8 mouse cellular contexts compared by ENCODE assay signal in the genomic region with DNA sequence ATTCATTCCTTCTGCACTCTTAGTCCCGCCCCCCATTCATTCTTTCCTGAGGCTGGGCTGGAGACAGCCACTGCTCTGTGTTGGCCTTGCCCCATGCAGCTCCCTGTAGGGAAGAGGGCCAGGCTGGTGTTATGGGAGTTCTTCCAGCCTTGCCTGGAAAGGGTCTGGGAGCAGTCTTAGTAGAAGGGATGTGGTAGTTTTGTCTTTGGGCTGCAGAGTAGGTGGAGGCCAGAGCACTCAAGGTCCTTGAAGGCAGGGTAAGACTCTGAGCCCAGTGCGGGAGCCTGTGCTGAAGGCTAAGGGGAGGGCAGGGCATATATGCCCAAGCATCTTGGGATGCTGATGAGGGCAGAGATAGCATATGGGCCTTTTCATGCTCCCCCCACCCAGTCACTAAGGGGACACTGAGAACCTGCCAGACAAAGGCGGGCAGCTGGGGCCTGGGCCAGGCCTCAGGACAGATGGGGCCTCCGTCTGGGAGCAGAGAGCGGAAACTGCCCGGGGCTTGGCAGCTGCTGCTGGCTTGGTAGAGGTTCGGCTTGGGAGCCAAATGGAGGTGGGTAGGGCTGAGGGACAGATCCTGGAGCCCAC. TPM values are rescaled to one million over a fixed set of nuclear protein-coding genes. Genes with fewer than 3 reads are reported as not detected.
DNase-seq lines count a peak whose midpoint lies in the region; ATAC-seq lines count a peak whose summit lies in the region.

No protein-coding gene starts in this region.

- H3K27ac ChIP-seq in heart, embryonic 11.5 days (ENCODE audit: low read depth, low read length), result no peak overlapping the region
- H3K27ac ChIP-seq in neural tube, embryonic 15.5 days (replicated peaks), result peak overlapping the region; percentile 82
- H3K27ac ChIP-seq in kidney, embryonic 14.5 days (ENCODE audit: low read depth, low read length), result no peak overlapping the region

- H3K9ac ChIP-seq in heart, embryonic 11.5 days (ENCODE audit: low read depth, low read length), result no peak overlapping the region; the same call in 1 of the 2 replicates
- no peak overlapping the region for H3K9ac ChIP-seq in neural tube, embryonic 15.5 days (replicated peaks)
- H3K9ac ChIP-seq in kidney, embryonic 14.5 days (ENCODE audit: low read depth, low read length), result no peak overlapping the region

- no peak overlapping the region for H3K4me3 ChIP-seq in heart, embryonic 11.5 days (ENCODE audit: low read depth, low read length)
- H3K4me3 ChIP-seq in neural tube, embryonic 15.5 days (replicated peaks), result no peak overlapping the region
- H3K4me3 ChIP-seq in kidney, embryonic 14.5 days (ENCODE audit: low read length), result no peak overlapping the region

- no peaks in the 10 kb centered on the region for H3K27me3 ChIP-seq in heart, embryonic 11.5 days (ENCODE audit: control insufficient read depth, insufficient read depth, low read length)
- H3K27me3 ChIP-seq in neural tube, embryonic 15.5 days (replicated peaks), result no peaks in the 10 kb centered on the region
- no peaks in the 10 kb centered on the region for H3K27me3 ChIP-seq in kidney, embryonic 14.5 days (ENCODE audit: control insufficient read depth, insufficient read depth, low read length)

- H3K9me3 ChIP-seq in heart, embryonic 11.5 days (replicated peaks; ENCODE audit: control insufficient read depth, low read length), result no peaks in the 10 kb centered on the region
- no peaks in the 10 kb centered on the region for H3K9me3 ChIP-seq in neural tube, embryonic 15.5 days (replicated peaks)
- no peaks in the 10 kb centered on the region for H3K9me3 ChIP-seq in kidney, embryonic 14.5 days (ENCODE audit: control insufficient read depth, low read length)

- H3K4me2 ChIP-seq in heart, embryonic 11.5 days, result no peak overlapping the region
- H3K4me2 ChIP-seq in neural tube, embryonic 15.5 days, result peak overlapping the region; percentile 17
- H3K4me2 ChIP-seq in kidney, embryonic 14.5 days (replicated peaks; ENCODE audit: low read depth, low read length), result no peak overlapping the region

- no peak for ATAC-seq in heart, embryonic 11.5 days (replicated peaks; ENCODE audit: insufficient number of reproducible peaks, low FRiP score, low TSS enrichment)
- peak; percentile 58 for ATAC-seq in neural tube, embryonic 15.5 days (ENCODE audit: low FRiP score)
- no peak for ATAC-seq in kidney, embryonic 14.5 days (ENCODE audit: low FRiP score, low TSS enrichment)
- no peak for ATAC-seq in megakaryocyte-erythroid progenitor cell, adult 5-6 weeks (replicated peaks; ENCODE audit: low FRiP score, low TSS enrichment, poor library complexity, severe bottlenecking)

- DNase-seq in heart, adult 11 months, result peak; percentile 97
- DNase-seq in cerebellum, adult 8-10 months, result peak; percentile 89
- DNase-seq in gastrocnemius, postnatal 25 days, result peak; percentile 69
- DNase-seq in layer of hippocampus, postnatal 36 days, result peak; percentile 71 to 78

- no peaks in the 10 kb centered on the region for H3K36me3 ChIP-seq in heart, embryonic 11.5 days (ENCODE audit: control insufficient read depth, insufficient read depth, low read length)
- peaks cover 3% of the 10 kb centered on the region; the same call in 1 of the 2 replicates for H3K36me3 ChIP-seq in neural tube, embryonic 15.5 days
- no peaks in the 10 kb centered on the region for H3K36me3 ChIP-seq in kidney, embryonic 14.5 days (ENCODE audit: control insufficient read depth, insufficient read depth, low read length)

- H3K4me1 ChIP-seq in heart, embryonic 11.5 days (ENCODE audit: control insufficient read depth, insufficient read depth, low read length), result peaks cover 22% of the 10 kb centered on the region
- peaks cover 79% of the 10 kb centered on the region for H3K4me1 ChIP-seq in neural tube, embryonic 15.5 days
- peaks cover 21% of the 10 kb centered on the region for H3K4me1 ChIP-seq in kidney, embryonic 14.5 days (ENCODE audit: control insufficient read depth, insufficient read depth, low read length)

- 75% methylated on average over 7 of the region's 7 CpGs for WGBS in heart, embryonic 11.5 days (ENCODE audit: insufficient replicate concordance)
- WGBS in neural tube, embryonic 15.5 days, result 20% methylated on average over 7 of the region's 7 CpGs
- 60% methylated on average over 7 of the region's 7 CpGs for WGBS in kidney, embryonic 14.5 days

RNA-seq across cellular contexts. Expression of a gene that starts 12.5 kb away (rescaled TPM):
- 11.6 and 16.9 TPM in 2 replicates for polyA plus RNA-seq in heart, embryonic 11.5 days (2014; fragmentation: Nextera tagmentation; extraction: Ambion mirVana)
- total RNA-seq in gastrocnemius, postnatal 25 days (2021), result 10 to 100 TPM; 12.6 to 14.4 TPM
- 100 to 1,000 TPM; 127 to 136 TPM for total RNA-seq in layer of hippocampus, postnatal 36 days (2021)
- polyA plus RNA-seq in neural tube, embryonic 15.5 days (2015; fragmentation: Nextera tagmentation; extraction: Ambion mirVana), result 117 and 130 TPM in 2 replicates
- polyA plus RNA-seq in kidney, embryonic 14.5 days (2014; fragmentation: Nextera tagmentation; extraction: Ambion mirVana), result 9.6 and 15.8 TPM in 2 replicates
- total RNA-seq in megakaryocyte-erythroid progenitor cell, adult 5-6 weeks (2014; fragmentation: Nextera tagmentation), result not detected in 2 replicates
- 0.42 and 2.2 TPM in 2 replicates for total RNA-seq in megakaryocyte-erythroid progenitor cell, adult 5-6 weeks (2017)

Comparison
In these comparisons a context has a peak if more than half of its experiments do, and no peak if none do; other contexts are left out.
1. RNA of a gene that starts 12.5 kb away (total RNA-seq): 127 to 136 TPM in layer of hippocampus, postnatal 36 days and 12.6 to 14.4 TPM in gastrocnemius, postnatal 25 days; 0.42 to 2.2 TPM in megakaryocyte-erythroid progenitor cell, adult 5-6 weeks; every median in the first group is over 4 times any median in the second.
2. Peak in every context shown above with its lines, with median percentiles within 50 percentile points of each other: DNase-seq.